Mouse (Mus musculus) forebrain, embryonic 10.5 days (tissue): ENCODE data around the gene Rara. TPM values are rescaled to one million over a fixed set of nuclear protein-coding genes. Genes with fewer than 3 reads are reported as not detected.
"Not testable (repeated sequence)": the region's sequence is repeated elsewhere in the genome, so short reads cannot be mapped to it uniquely, and the experiment has no call there.

Source experiments
- DNase-seq: peaks from one replicate; pipeline ENCODE4 v3.0.0-alpha.2; 2017; ENCODE audit warnings: low spot score; ENCODE audit errors: extremely low spot score
- H3K27ac ChIP-seq: fragments of 300-500 bp; sonication (generic); 2 replicates; pipeline ENCODE4 v1.5.1; 2016; ENCODE audit warnings: mild to moderate bottlenecking
- H3K27me3 ChIP-seq: fragments of 300-500 bp; sonication (generic); 2 replicates; pipeline ENCODE4 v1.6.1; 2016; ENCODE audit warnings: mild to moderate bottlenecking; ENCODE audit not compliant: poor library complexity, severe bottlenecking
- H3K36me3 ChIP-seq: fragments of 300-500 bp; sonication (generic); replicated peaks from 2 replicates; pipeline ENCODE4 v1.6.1; 2016; ENCODE audit warnings: mild to moderate bottlenecking, moderate library complexity
- H3K4me1 ChIP-seq: fragments of 300-500 bp; sonication (generic); 2 replicates; pipeline ENCODE4 v1.6.1; 2016
- H3K4me3 ChIP-seq: fragments of 300-500 bp; sonication (generic); 2 replicates; pipeline ENCODE4 v1.5.1; 2016; ENCODE audit warnings: mild to moderate bottlenecking, moderate library complexity
- H3K9me3 ChIP-seq: fragments of 300-500 bp; sonication (generic); 2 replicates; pipeline ENCODE4 v1.6.1; 2016; ENCODE audit warnings: mild to moderate bottlenecking, moderate library complexity
- WGBS: fragments of 180-500 bp; shearing (Covaris S2); methylation state at CpG from one replicate; pipeline ENCODE4 v1.1.7; 2016; 5-methylcytosine and 5-hydroxymethylcytosine counted together
- polyA plus RNA-seq: library from polyadenylated mRNA; unstranded; fragments of >200 nt; fragmentation: Nextera tagmentation; extraction: Ambion mirVana; gene quantifications from 2 replicates; pipeline ENCODE4 v1.2.1, GENCODE M21; 2016

Gene Rara
- polyA plus RNA-seq, 1 experiment from 2014 or later = 16.9 TPM

- peaks cover 90% of the 10 kb centered on the region for H3K4me1 ChIP-seq
- H3K9me3 ChIP-seq = no peaks in the 10 kb centered on the region
- peaks cover 34% of the 10 kb centered on the region for H3K36me3 ChIP-seq
- DNase-seq = peak; percentile 82
- H3K27ac ChIP-seq = peak overlapping the region; percentile 82
- 2% methylated on average over 12 of the region's 12 CpGs for WGBS
- H3K27me3 ChIP-seq = peaks cover 48% of the 10 kb centered on the region
- peak overlapping the region; percentile 33 for H3K4me3 ChIP-seq
Measured at GRCm38 (mm10) chr11:98925868-98926311, 1.7 kb upstream of the Rara start.

DNA sequence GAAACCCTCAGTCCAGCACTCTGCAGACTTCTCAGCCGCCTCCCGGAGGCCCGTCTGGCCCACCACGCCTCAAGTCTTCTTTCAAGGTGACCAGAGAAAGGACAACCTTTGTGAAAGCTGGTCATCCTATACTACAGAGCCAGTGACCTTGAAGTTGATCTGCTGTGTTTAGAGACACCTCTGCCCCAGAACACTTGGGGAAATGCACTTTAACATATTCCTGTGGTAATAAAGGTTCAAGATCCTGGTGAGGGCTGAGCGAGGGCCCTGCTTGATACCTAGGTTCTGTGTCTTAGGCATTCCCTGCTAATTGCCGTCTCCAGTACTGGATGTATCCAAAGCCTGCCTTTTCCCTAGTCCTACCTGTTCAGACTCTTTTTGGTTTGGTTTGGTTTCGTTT is 1.1 kb upstream of the Rara start:
- WGBS = 59% methylated on average over 7 of the region's 7 CpGs
- Histone ChIP-seq H3K27ac (peak overlapping the region; percentile 82), H3K27me3 (peaks cover 53% of the 10 kb centered on the region), H3K36me3 (peaks cover 27% of the 10 kb centered on the region), H3K9me3 (no peaks in the 10 kb centered on the region), H3K4me1 (peaks cover 96% of the 10 kb centered on the region), H3K4me3 (peak overlapping the region; percentile 33; the same call in 1 of the 2 replicates)
- DNase-seq = no peak

DNA sequence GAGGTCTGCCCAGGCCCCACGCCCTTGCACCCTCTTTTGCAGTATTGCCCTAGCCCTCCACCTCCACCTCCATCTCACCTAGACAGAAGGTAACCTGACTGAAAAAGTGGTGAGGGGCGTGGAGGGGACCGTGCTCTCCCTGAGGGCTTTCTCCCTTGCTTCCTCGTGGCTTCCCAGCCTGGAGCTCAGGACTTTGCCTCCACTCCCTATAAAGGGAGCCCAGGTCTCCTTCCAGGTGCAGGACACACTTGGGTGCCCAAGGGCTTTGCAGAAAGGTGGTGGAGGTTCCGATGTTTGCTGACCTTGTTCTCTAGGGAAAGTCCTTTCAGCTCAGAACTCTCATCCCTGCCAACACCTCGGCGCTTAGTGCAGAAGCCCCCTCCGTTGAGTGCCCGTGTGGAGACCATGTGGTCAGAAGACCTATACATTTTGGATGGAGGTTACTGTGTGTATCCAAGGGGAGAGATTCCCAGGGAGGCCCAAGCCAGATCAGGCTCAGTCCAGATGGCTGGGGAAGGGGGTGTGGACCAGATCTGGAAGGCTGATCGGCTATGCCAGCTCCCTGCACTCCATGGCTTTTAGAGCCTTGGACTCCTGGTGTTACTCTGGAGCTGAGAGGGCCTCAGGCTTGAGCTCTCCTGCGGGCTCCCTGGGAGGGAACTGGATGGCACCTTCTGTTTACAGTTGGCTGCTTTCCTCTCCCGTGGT is 722 bp downstream of the Rara start:
- peaks cover 57% of the 10 kb centered on the region for H3K27me3 ChIP-seq
- no peaks in the 10 kb centered on the region for H3K9me3 ChIP-seq
- peaks cover 10% of the 10 kb centered on the region for H3K36me3 ChIP-seq
- peak overlapping the region; percentile 62 for H3K4me3 ChIP-seq
- peak overlapping the region; percentile 86 for H3K27ac ChIP-seq
- WGBS = 11% methylated on average over 12 of the region's 12 CpGs
- H3K4me1 ChIP-seq = peaks cover 99% of the 10 kb centered on the region
- DNase-seq = no peak

DNA sequence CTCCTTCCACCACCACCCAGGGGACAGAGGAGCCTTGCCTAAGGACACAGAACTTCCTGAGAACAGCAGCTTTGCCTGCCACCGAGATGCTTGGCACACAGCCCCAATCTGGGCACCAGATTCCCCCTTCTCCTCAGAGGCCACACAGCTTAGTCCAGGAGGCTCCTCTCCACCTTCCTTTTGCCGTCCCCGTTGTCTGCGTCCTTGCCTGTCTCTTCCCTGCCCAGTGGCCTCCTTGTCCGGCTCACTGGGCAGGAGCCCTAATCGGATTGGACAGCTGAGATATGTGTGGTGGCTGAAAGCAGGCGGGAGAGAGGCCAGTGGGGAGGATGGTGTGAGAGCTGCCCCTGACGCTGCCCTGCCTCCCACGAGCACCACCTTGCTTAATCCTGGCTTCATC is 1.9 kb downstream of the Rara start:
- H3K4me3 ChIP-seq = peak overlapping the region; percentile 62

GRCm38 (mm10) chr11:98930127-98930601 is 2.5 kb downstream of the Rara start:
- peak overlapping the region; percentile 62 for H3K4me3 ChIP-seq
- H3K27ac ChIP-seq = peak overlapping the region; percentile 75
- DNase-seq = no peak
- peaks cover 71% of the 10 kb centered on the region for H3K27me3 ChIP-seq
- WGBS = 57% methylated on average over 7 of the region's 7 CpGs
- H3K4me1 ChIP-seq = peaks cover 86% of the 10 kb centered on the region
- H3K36me3 ChIP-seq = peaks cover 2% of the 10 kb centered on the region
- no peaks in the 10 kb centered on the region for H3K9me3 ChIP-seq

More for the DNA sequence above, 1.9 kb downstream of the Rara start:
- no peak for DNase-seq
- Histone ChIP-seq H3K27ac (peak overlapping the region; percentile 75), H3K36me3 (no peaks in the 10 kb centered on the region), H3K27me3 (peaks cover 67% of the 10 kb centered on the region), H3K9me3 (no peaks in the 10 kb centered on the region), H3K4me1 (peaks cover 91% of the 10 kb centered on the region)
- WGBS = 4% methylated on average over 9 of the region's 9 CpGs

DNA sequence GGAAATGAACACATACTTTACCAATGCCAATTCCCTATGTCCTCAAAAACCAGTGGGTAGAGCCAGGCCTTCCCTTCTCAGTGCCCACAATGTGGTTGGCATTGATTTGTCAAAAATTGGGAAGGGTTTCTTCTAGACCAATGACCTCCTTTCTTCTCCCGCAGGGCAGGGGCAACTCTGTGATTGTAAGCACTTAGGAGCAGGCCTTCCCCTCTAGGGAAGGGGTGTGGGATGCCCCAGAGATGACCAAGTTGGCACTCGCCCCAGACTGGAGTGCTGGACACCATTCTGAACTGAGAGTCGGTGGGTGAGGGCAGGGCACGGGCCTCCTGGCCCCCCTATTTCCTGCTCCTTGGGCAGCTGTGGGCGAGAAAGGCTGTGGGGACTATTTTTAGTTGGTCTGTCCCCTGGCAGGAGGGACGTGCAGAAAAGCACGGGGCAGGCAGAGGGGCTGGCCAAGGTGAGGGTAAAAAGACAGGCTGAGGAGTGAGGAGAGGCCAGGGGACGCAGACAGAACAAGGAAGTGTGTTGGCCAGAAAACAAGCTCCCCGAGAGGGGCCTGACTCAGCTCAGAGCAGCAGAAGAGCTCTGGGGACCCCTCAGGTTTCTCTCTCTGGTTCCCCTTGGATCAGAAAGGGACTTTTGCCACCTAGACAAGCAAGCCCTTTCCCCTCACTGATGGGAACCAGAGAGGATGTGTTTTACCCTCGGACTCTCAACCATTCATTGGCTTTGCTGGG is 3.3 kb downstream of the Rara start:
- H3K9me3 ChIP-seq = no peaks in the 10 kb centered on the region
- no peak overlapping the region for H3K4me3 ChIP-seq
- DNase-seq = no peak
- H3K36me3 ChIP-seq = peaks cover 5% of the 10 kb centered on the region
- H3K4me1 ChIP-seq = peaks cover 86% of the 10 kb centered on the region
- peaks cover 79% of the 10 kb centered on the region for H3K27me3 ChIP-seq
- 55% methylated on average over 10 of the region's 10 CpGs for WGBS
- peak overlapping the region; percentile 73 for H3K27ac ChIP-seq

DNA sequence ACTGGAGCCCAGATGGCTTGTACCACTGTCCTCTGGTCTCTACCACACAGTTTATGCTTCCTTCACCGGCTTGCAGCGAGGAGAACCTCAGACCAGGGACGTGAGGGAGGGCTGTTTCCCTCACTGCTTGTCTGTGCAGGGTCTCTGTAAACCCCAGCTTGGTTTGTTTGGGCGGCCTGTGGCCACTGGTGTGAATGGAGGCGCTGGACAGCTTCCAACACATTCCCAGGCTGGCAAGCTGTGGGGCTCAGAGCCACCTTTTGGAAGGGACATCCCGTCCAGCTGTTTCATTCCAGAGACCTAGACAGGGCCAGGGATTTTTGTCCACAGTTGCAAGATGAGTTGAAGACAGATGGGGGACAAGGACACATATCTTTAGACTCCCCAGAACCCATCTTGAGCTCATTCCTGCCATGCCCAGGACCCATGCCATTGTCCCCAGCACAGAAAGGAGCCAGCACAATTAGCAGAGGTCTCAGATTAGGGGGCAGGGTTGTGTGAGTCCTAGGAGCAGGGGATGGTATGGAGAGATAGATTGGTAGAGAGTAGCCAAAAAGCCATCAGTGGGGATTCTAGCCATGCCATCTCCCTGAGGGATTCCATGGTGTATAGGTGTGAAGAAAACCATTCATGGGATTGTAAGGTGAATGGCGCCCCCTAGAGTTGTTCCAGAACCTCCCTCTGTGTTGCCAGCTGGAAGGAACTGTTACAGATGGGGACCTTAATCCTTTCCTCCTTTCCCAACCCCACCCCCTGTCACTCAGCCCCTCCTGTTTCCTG is 4.1 kb downstream of the Rara start:
- Histone ChIP-seq H3K27me3 (peaks cover 80% of the 10 kb centered on the region), H3K27ac (peak overlapping the region; percentile 73), H3K9me3 (no peaks in the 10 kb centered on the region), H3K4me3 (no peak overlapping the region; the same call in 1 of the 2 replicates), H3K4me1 (peaks cover 86% of the 10 kb centered on the region), H3K36me3 (peaks cover 5% of the 10 kb centered on the region)
- 46% methylated on average over 7 of the region's 7 CpGs for whole genome bisulfite sequencing
- no peak for DNase-seq

DNA sequence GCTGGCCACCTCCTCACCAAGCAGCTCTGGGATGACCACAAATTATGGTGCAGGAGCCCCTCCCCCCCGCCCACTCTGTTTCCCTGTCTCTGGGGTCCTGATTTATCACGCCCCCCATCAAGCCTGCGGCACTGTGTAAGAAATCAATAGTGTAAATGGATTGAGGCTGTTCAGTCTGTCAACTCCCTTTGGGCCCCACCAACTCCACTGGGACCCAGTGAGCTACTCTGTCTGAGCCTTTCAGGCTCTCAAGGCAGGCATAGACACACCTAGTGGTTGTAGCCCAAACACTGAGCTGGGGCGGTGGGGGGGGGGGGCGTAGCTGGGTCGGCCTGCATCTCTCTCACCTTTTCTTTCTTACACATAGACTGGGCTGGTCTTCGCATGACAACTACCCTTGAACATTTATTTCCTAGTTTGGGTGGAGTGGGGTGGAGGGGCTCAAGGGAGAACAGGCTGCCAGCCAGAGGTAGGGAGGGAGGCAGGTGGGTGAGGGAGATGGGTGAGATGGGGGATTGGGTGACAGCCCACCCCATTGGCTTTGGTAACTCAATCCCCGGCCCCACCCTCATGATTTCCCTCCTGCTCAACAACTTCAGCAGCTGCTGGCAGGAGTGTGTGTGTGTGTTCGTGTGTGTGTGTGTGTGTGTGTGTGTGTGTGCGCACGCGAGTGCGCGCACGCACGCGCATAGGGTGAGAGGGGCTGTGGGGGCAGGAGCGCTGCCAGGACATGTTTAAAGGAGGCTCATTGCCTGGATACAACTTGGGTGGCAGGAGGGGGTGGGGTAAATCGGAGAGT is 4.9 kb downstream of the Rara start:
- peaks cover 88% of the 10 kb centered on the region for H3K4me1 ChIP-seq
- WGBS = 46% methylated on average over 19 of the region's 19 CpGs
- peaks cover 77% of the 10 kb centered on the region for H3K27me3 ChIP-seq
- H3K36me3 ChIP-seq = peaks cover 5% of the 10 kb centered on the region
- peak overlapping the region; percentile 13 for H3K4me3 ChIP-seq
- DNase-seq = no peak
- no peaks in the 10 kb centered on the region for H3K9me3 ChIP-seq
- H3K27ac ChIP-seq = peak overlapping the region; percentile 73

DNA sequence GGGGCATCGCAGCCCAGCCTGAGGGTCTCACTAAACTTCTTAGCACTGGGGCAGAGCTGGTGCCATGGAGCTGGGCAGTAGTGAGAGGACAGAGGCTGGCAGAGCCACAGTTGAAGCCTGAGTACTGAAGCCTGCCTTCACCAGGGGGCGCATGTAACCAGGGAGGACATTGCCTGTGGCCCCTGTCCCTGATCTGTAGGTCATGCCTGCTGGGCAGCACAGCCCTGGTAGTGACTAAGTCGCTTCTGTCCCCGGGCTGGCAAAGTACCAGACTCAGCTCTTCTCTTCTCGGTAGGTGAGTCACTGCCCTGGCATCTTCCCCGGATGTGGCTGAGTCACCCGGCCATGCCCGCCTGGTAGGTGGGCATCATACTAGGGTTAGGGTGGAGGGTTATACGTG is 5.5 kb downstream of the Rara start:
- Histone ChIP-seq H3K4me1 (peaks cover 88% of the 10 kb centered on the region), H3K27me3 (peaks cover 73% of the 10 kb centered on the region), H3K9me3 (no peaks in the 10 kb centered on the region), H3K4me3 (peak overlapping the region; percentile 13), H3K36me3 (peaks cover 5% of the 10 kb centered on the region), H3K27ac (peak overlapping the region; percentile 73)
- 53% methylated on average over 9 of the region's 9 CpGs for WGBS
- DNase-seq = no peak

- not testable (repeated sequence) for H3K27ac ChIP-seq
- H3K4me1 ChIP-seq = peaks cover 88% of the 10 kb centered on the region
Measured at GRCm38 (mm10) chr11:98933847-98934246, 6.2 kb downstream of the Rara start.

DNA sequence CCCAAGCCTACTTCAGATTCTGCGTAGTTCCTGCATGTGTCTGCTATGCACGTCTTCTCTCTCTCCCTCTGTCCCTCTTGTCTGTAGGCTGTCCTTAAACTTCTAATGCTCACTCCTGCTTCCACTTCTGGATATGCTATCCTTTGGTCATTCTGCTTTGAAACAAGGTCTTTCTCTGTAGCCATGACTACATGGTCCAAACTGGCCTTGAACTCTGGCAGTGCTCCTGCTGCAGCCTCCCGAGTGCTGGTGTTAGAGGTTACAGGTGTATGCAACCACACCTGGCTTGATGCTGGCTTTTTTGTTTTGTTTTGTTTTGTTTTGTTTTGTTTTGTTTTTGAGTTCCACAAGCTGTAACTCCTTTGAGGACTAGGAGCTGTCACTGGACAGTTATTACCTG is 6.7 kb downstream of the Rara start:
- 83% methylated on average over 3 of the region's 3 CpGs for WGBS
- DNase-seq = no peak
- Histone ChIP-seq H3K27me3 (peaks cover 73% of the 10 kb centered on the region), H3K27ac (no peak overlapping the region), H3K4me1 (peaks cover 88% of the 10 kb centered on the region), H3K9me3 (no peaks in the 10 kb centered on the region), H3K36me3 (peaks cover 5% of the 10 kb centered on the region), H3K4me3 (no peak overlapping the region)

More at GRCm38 (mm10) chr11:98933847-98934246, 6.2 kb downstream of the Rara start:
- H3K36me3 ChIP-seq, H3K9me3 ChIP-seq, DNase-seq, H3K4me3 ChIP-seq: not testable (repeated sequence)
- H3K27me3 ChIP-seq = peaks cover 73% of the 10 kb centered on the region
- 92% methylated on average over 2 of the region's 2 CpGs for WGBS

DNA sequence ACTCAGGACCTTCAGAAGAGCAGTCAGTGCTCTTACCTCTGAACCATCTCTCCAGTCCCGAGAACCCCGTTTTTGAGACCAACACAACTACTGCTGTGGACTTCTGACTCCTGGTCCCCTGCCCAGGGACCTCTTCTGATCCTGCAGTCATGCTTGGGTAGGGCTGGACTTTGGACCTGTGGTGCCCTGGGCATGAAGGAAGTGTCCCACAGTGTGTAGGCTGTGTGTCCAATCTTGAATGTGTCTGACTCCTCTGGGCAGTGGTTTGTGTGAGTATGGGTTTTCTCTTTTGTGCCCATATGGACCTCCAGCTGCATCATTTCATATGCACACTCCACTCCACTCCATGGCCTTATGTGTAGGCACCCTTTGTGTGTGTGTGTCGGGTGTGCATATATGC is 7.5 kb downstream of the Rara start:
- peaks cover 88% of the 10 kb centered on the region for H3K4me1 ChIP-seq
- 86% methylated on average over 3 of the region's 3 CpGs for WGBS

More for the DNA sequence above, 7.5 kb downstream of the Rara start:
- no peak overlapping the region for H3K4me3 ChIP-seq
- H3K36me3 ChIP-seq = peaks cover 5% of the 10 kb centered on the region
- no peaks in the 10 kb centered on the region for H3K9me3 ChIP-seq
- DNase-seq = no peak
- peaks cover 73% of the 10 kb centered on the region for H3K27me3 ChIP-seq
- H3K27ac ChIP-seq = 0 out of 2 replicates have a peak overlapping the region, but pooled peaks have one; percentile 90
